Mouse (Mus musculus) small intestine, adult 2 months (tissue): ENCODE results near the gene Gm20388.

ENCODE experiments used
- CTCF ChIP-seq: fragments of 200-500 bp; IDR thresholded peaks from 2 replicates; pipeline ENCODE4 v1.5.1; 2012; ENCODE audit warnings: low read depth, mild to moderate bottlenecking, control low read depth, inconsistent platforms, low read length, moderate library complexity, mixed read lengths; ENCODE audit not compliant: insufficient replicate concordance, insufficient read length; ENCODE audit errors: extremely low read depth
- POLR2A ChIP-seq: fragments of 200-500 bp; IDR thresholded peaks from 2 replicates; pipeline ENCODE4 v1.6.1; 2012; ENCODE audit warnings: low read depth, mild to moderate bottlenecking, control low read depth, inconsistent platforms, low read length, moderate library complexity

DNA sequence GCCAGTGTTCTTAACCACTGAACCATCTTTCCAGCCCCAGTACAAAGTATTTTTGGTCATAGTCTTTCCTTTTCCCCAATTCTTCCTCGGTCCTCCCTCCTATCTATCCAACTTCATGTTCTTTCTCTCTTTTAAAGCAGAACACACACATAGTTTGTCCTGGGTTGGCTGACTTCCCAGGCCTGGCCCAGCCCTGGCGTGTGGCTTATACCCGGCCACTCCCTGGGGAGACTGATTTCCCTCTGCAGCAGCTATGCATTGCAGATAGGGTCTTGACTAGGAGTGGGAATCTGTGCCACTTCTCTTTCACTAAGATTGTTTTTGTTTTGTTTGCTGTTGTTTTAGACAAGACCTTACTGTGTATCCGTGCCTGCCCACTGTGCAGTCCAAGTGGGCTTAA lies 3160.5 kb downstream of the Gm20388 start:
- TF ChIP-seq CTCF (no peak), POLR2A (no peak)
